Mouse (Mus musculus) embryonic facial prominence, embryonic 10.5 days (tissue): ENCODE data around the gene Zfp534. TPM values are rescaled to one million over a fixed set of nuclear protein-coding genes. Genes with fewer than 3 reads are reported as not detected.
"Not testable (repeated sequence)": the region's sequence is repeated elsewhere in the genome, so short reads cannot be mapped to it uniquely, and the experiment has no call there.

Experiments used
- DNase-seq: peaks from one replicate; pipeline ENCODE4 v3.0.0-alpha.2; 2017; ENCODE audit warnings: low spot score
- H3K27ac ChIP-seq: fragments of 300-500 bp; sonication (generic); replicated peaks from 2 replicates; pipeline ENCODE4 v1.5.1; 2016; ENCODE audit warnings: mild to moderate bottlenecking
- H3K27me3 ChIP-seq: fragments of 300-500 bp; sonication (generic); replicated peaks from 2 replicates; pipeline ENCODE4 v1.6.1; 2016; ENCODE audit warnings: low read depth, mild to moderate bottlenecking; ENCODE audit not compliant: poor library complexity, severe bottlenecking
- H3K36me3 ChIP-seq: fragments of 300-500 bp; sonication (generic); replicated peaks from 2 replicates; pipeline ENCODE4 v1.6.1; 2016; ENCODE audit warnings: mild to moderate bottlenecking, moderate library complexity
- H3K4me1 ChIP-seq: fragments of 300-500 bp; sonication (generic); 2 replicates; pipeline ENCODE4 v1.6.1; 2016
- H3K4me3 ChIP-seq: fragments of 300-500 bp; sonication (generic); 2 replicates; pipeline ENCODE4 v1.5.1; 2016; ENCODE audit warnings: mild to moderate bottlenecking, moderate library complexity
- H3K9me3 ChIP-seq: fragments of 300-500 bp; sonication (generic); 2 replicates; pipeline ENCODE4 v1.6.1; 2016; ENCODE audit warnings: mild to moderate bottlenecking
- WGBS: fragments of 180-500 bp; shearing (Covaris S2); methylation state at CpG from one replicate; pipeline ENCODE4 v1.1.7; 2016; 5-methylcytosine and 5-hydroxymethylcytosine counted together
- polyA plus RNA-seq: library from polyadenylated mRNA; unstranded; fragments of >200 nt; fragmentation: Nextera tagmentation; extraction: Ambion mirVana; gene quantifications from 2 replicates; pipeline ENCODE4 v1.2.1, GENCODE M21; 2016

Gene Zfp534
- not detected in 2 replicates for polyA plus RNA-seq

GRCm38 (mm10) chr4:147702453-147702852 is at the start of gene Zfp534:
Gene Zfp534 (minus strand): TSS chr4:147702553.
- H3K9me3 ChIP-seq, H3K4me3 ChIP-seq, H3K27ac ChIP-seq, H3K27me3 ChIP-seq, H3K4me1 ChIP-seq, H3K36me3 ChIP-seq, DNase-seq: not testable (repeated sequence)
- 79% methylated on average over 3 of the region's 3 CpGs for WGBS

- H3K9me3 ChIP-seq = peaks cover 15% of the 10 kb centered on the region; the same call in 1 of the 2 replicates
- not testable (repeated sequence) for H3K27me3 ChIP-seq, DNase-seq, H3K4me3 ChIP-seq, H3K36me3 ChIP-seq, H3K4me1 ChIP-seq, H3K27ac ChIP-seq
- WGBS = 96% methylated on average over 15 of the region's 15 CpGs
Observed at GRCm38 (mm10) chr4:147746255-147746654, 43.9 kb upstream of the Zfp534 start.

GRCm38 (mm10) chr4:147738636-147739369 is 36.5 kb upstream of the Zfp534 start:
- DNase-seq = peak; percentile 54
- not testable (repeated sequence) for H3K27me3 ChIP-seq, H3K4me1 ChIP-seq, H3K36me3 ChIP-seq, H3K27ac ChIP-seq
- Histone ChIP-seq H3K9me3 (peaks cover 16% of the 10 kb centered on the region), H3K4me3 (peak overlapping the region; percentile 55)
- WGBS = 32% methylated on average over 63 of the region's 63 CpGs

GRCm38 (mm10) chr4:147655245-147655644 is 47.1 kb downstream of the Zfp534 start:
- not testable (repeated sequence) for H3K4me3 ChIP-seq, DNase-seq, H3K9me3 ChIP-seq, H3K27ac ChIP-seq, H3K4me1 ChIP-seq, H3K36me3 ChIP-seq, H3K27me3 ChIP-seq
- 92% methylated on average over 5 of the region's 5 CpGs for WGBS

DNA sequence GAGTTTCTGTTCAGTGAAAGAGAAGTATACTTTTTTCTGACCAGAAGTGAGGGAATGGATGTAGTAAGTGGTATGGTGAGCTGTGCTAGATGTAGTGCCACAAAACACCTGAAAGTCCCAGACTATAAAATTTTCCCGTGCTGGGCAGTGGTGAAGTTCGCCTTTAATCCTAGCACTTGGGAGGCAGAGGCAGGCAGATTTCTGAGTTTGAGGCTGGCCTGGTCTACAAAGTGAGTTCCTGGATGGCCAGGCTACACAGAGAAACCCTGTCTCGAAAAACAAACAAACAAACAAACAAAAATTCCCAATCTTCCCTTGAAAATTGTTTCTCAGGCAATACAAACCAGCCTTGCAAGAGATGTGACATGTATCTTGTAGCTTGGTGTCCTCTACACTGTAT is 54.9 kb downstream of the Zfp534 start:
- not testable (repeated sequence) for H3K4me1 ChIP-seq, DNase-seq, H3K4me3 ChIP-seq, H3K9me3 ChIP-seq, H3K27ac ChIP-seq, H3K27me3 ChIP-seq, H3K36me3 ChIP-seq
- WGBS = no CpG with 5 or more reads among the region's 3 CpGs

DNA sequence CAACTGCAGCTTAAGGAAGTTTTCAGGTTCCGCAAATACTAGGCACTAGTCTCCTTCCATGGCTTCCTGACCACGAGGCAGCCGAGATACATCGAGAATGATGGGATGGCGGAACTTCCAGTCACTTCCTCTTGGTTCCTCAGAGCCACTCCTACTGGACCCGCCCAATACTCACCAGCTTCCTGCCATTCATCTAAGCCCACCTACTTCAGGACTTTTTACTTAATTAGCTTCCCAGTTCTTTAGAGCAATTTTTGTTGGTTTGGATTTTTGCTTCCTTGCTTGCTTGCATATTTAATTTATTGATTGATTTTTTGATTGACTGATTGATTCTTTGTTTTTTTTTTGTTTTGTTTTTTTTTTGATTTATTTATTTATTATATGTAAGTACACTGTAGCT is 59.9 kb downstream of the Zfp534 start, which contains the start of gene Zfp979:
Gene Zfp979 (minus strand): TSS at position 101 of the 400 bp plus-strand sequence.
- not testable (repeated sequence) for DNase-seq
- no CpG with 5 or more reads among the region's 6 CpGs for WGBS

DNA sequence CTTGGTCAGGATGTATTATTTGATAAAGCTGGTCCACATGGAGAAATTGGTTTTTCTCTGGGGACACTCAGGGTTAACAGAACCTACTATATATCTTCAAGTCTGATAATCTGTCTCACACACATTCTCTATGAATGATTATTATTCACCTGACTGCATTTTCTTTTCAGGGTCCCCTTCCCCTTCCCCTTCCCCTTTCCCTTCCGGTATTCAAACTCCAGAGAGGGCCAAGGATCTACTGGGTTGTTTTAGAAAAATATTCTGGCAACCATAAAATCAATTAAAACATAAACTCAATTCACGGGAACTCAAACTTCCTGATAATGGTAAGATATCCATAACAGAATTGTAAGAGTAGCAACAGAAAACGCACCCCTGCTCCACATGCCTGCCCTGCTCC is 60.4 kb downstream of the Zfp534 start:
- H3K4me1 ChIP-seq, H3K27ac ChIP-seq, H3K4me3 ChIP-seq, H3K36me3 ChIP-seq, H3K27me3 ChIP-seq, DNase-seq, H3K9me3 ChIP-seq: not testable (repeated sequence)
- WGBS = 44% methylated on average over 2 of the region's 3 CpGs

More for the DNA sequence above, 59.9 kb downstream of the Zfp534 start, which contains the start of gene Zfp979:
- not testable (repeated sequence) for H3K4me3 ChIP-seq, H3K27me3 ChIP-seq, H3K4me1 ChIP-seq, H3K9me3 ChIP-seq, H3K36me3 ChIP-seq, H3K27ac ChIP-seq

GRCm38 (mm10) chr4:147633818-147634262 is 68.5 kb downstream of the Zfp534 start:
- H3K9me3 ChIP-seq, H3K27me3 ChIP-seq, H3K27ac ChIP-seq, H3K36me3 ChIP-seq, H3K4me1 ChIP-seq, H3K4me3 ChIP-seq, DNase-seq: not testable (repeated sequence)
- no CpG with 5 or more reads among the region's 2 CpGs for WGBS

Other genes with a start within 250 kb of the Zfp534 start
- 8.6 and 10.8 TPM in 2 replicates for gene Zfp982, start 210.1 kb downstream of the Zfp534 start, polyA plus RNA-seq
- gene Gm16503, start 162.3 kb downstream of the Zfp534 start, polyA plus RNA-seq = 0.20 and 0.39 TPM in 2 replicates
- gene Zfp985, start 149.3 kb downstream of the Zfp534 start, polyA plus RNA-seq = 0.17 and 0.18 TPM in 2 replicates
- 3.1 and 3.2 TPM in 2 replicates for gene Zfp979, start 60.0 kb downstream of the Zfp534 start, polyA plus RNA-seq
- 6.3 and 7.7 TPM in 2 replicates for gene Zfp984, start 107.2 kb upstream of the Zfp534 start, polyA plus RNA-seq
- 4.2 and 5.8 TPM in 2 replicates for gene Zfp933, start 145.8 kb upstream of the Zfp534 start, polyA plus RNA-seq
- gene Miip, start 166.3 kb upstream of the Zfp534 start, polyA plus RNA-seq = 64.2 and 66.1 TPM in 2 replicates
- 14.8 and 15.5 TPM in 2 replicates for gene Fv1, start 166.4 kb upstream of the Zfp534 start, polyA plus RNA-seq
- 38.2 and 38.6 TPM in 2 replicates for gene Mfn2, start 202.2 kb upstream of the Zfp534 start, polyA plus RNA-seq
- 30.9 and 31.0 TPM in 2 replicates for gene Plod1, start 234.2 kb upstream of the Zfp534 start, polyA plus RNA-seq
- 10.6 and 12.2 TPM in 2 replicates for gene 2510039O18Rik, start 238.3 kb upstream of the Zfp534 start, polyA plus RNA-seq